Mouse (Mus musculus): Measurements from ENCODE around the gene Hpn. TPM values are rescaled to one million over a fixed set of nuclear protein-coding genes. Genes with fewer than 3 reads are reported as not detected.

The Hpn gene
- polyA plus RNA-seq, 1 experiment from 2014 or later = 10.8 TPM

- Histone ChIP-seq H3K4me3 (ENCODE audit: low read depth, low read length) (no peak overlapping the region), H3K36me3 (ENCODE audit: insufficient read depth) (no peaks in the 10 kb centered on the region), H3K4me2 (no peak overlapping the region), H3K4me1 (ENCODE audit: insufficient read depth) (peaks cover 8% of the 10 kb centered on the region), H3K27me3 (ENCODE audit: insufficient read depth, low read length) (no peaks in the 10 kb centered on the region), H3K9me3 (ENCODE audit: low read depth, low read length) (no peaks in the 10 kb centered on the region), H3K27ac (ENCODE audit: low read depth) (peak overlapping the region; percentile 24), H3K9ac (no peak overlapping the region)
- no peak for ATAC-seq (ENCODE audit: insufficient read depth)
- 38% methylated on average over 4 of the region's 4 CpGs for WGBS
- no peak for TF ChIP-seq CTCF (IDR thresholded peaks at IDR 0.05; ENCODE audit: low read depth)
- DNase-seq = no peak
Measured at GRCm38 (mm10) chr7:31112036-31112435, 3.1 kb downstream of the Hpn start.

- Histone ChIP-seq H3K9ac (no peak overlapping the region), H3K27me3 (ENCODE audit: insufficient read depth, low read length) (no peaks in the 10 kb centered on the region), H3K4me2 (no peak overlapping the region), H3K27ac (ENCODE audit: low read depth) (no peak overlapping the region), H3K4me1 (ENCODE audit: insufficient read depth) (peaks cover 8% of the 10 kb centered on the region), H3K36me3 (ENCODE audit: insufficient read depth) (no peaks in the 10 kb centered on the region), H3K9me3 (ENCODE audit: low read depth, low read length) (no peaks in the 10 kb centered on the region), H3K4me3 (ENCODE audit: low read depth, low read length) (no peak overlapping the region)
- TF ChIP-seq CTCF (IDR thresholded peaks at IDR 0.05; ENCODE audit: low read depth) = no peak
- WGBS = 72% methylated on average over 15 of the region's 15 CpGs
- DNase-seq = no peak
- ATAC-seq (ENCODE audit: insufficient read depth) = no peak
Measured at GRCm38 (mm10) chr7:31110861-31111385, 4.2 kb downstream of the Hpn start.

GRCm38 (mm10) chr7:31109796-31110195 lies 5.3 kb downstream of the Hpn start:
- H3K4me2 ChIP-seq = no peak overlapping the region
- no peaks in the 10 kb centered on the region for H3K4me1 ChIP-seq (ENCODE audit: insufficient read depth)
- no peaks in the 10 kb centered on the region for H3K36me3 ChIP-seq (ENCODE audit: insufficient read depth)
- H3K9ac ChIP-seq = no peak overlapping the region
- no peak for TF ChIP-seq CTCF (IDR thresholded peaks at IDR 0.05; ENCODE audit: low read depth)
- ATAC-seq (ENCODE audit: insufficient read depth) (no peak), DNase-seq (no peak)
- no peak overlapping the region for H3K4me3 ChIP-seq (ENCODE audit: low read depth, low read length)
- no peaks in the 10 kb centered on the region for H3K9me3 ChIP-seq (ENCODE audit: low read depth, low read length)
- 85% methylated on average over 5 of the region's 5 CpGs for WGBS
- no peak overlapping the region for H3K27ac ChIP-seq (ENCODE audit: low read depth)
- no peaks in the 10 kb centered on the region for H3K27me3 ChIP-seq (ENCODE audit: insufficient read depth, low read length)

GRCm38 (mm10) chr7:31109091-31109490 lies 6.0 kb downstream of the Hpn start:
- H3K4me2 ChIP-seq = no peak overlapping the region
- no peaks in the 10 kb centered on the region for H3K4me1 ChIP-seq (ENCODE audit: insufficient read depth)
- H3K4me3 ChIP-seq (ENCODE audit: low read depth, low read length) = no peak overlapping the region
- H3K9ac ChIP-seq = no peak overlapping the region
- H3K27ac ChIP-seq (ENCODE audit: low read depth) = no peak overlapping the region
- TF ChIP-seq CTCF (IDR thresholded peaks at IDR 0.05; ENCODE audit: low read depth) = no peak
- no peaks in the 10 kb centered on the region for H3K9me3 ChIP-seq (ENCODE audit: low read depth, low read length)
- DNase-seq (peak; percentile 59), ATAC-seq (ENCODE audit: insufficient read depth) (no peak)
- H3K27me3 ChIP-seq (ENCODE audit: insufficient read depth, low read length) = no peaks in the 10 kb centered on the region
- no peaks in the 10 kb centered on the region for H3K36me3 ChIP-seq (ENCODE audit: insufficient read depth)
- WGBS = 49% methylated on average over 6 of the region's 7 CpGs

- Histone ChIP-seq H3K4me1 (ENCODE audit: insufficient read depth) (no peaks in the 10 kb centered on the region), H3K9me3 (ENCODE audit: low read depth, low read length) (no peaks in the 10 kb centered on the region), H3K27me3 (ENCODE audit: insufficient read depth, low read length) (no peaks in the 10 kb centered on the region), H3K4me2 (no peak overlapping the region), H3K4me3 (ENCODE audit: low read depth, low read length) (no peak overlapping the region), H3K36me3 (ENCODE audit: insufficient read depth) (no peaks in the 10 kb centered on the region), H3K9ac (no peak overlapping the region), H3K27ac (ENCODE audit: low read depth) (no peak overlapping the region)
- 82% methylated on average over 11 of the region's 11 CpGs for whole genome bisulfite sequencing
- no peak for TF ChIP-seq CTCF (IDR thresholded peaks at IDR 0.05; ENCODE audit: low read depth)
- DNase-seq = no peak
- ATAC-seq (ENCODE audit: insufficient read depth) = no peak
Measured at GRCm38 (mm10) chr7:31107781-31108180, 7.3 kb downstream of the Hpn start.

- Histone ChIP-seq H3K36me3 (ENCODE audit: insufficient read depth) (no peaks in the 10 kb centered on the region), H3K9me3 (ENCODE audit: low read depth, low read length) (no peaks in the 10 kb centered on the region), H3K4me2 (no peak overlapping the region), H3K4me1 (ENCODE audit: insufficient read depth) (no peaks in the 10 kb centered on the region), H3K27me3 (ENCODE audit: insufficient read depth, low read length) (no peaks in the 10 kb centered on the region), H3K27ac (ENCODE audit: low read depth) (no peak overlapping the region), H3K4me3 (ENCODE audit: low read depth, low read length) (no peak overlapping the region), H3K9ac (no peak overlapping the region)
- no peak for ATAC-seq (ENCODE audit: insufficient read depth)
- no peak for TF ChIP-seq CTCF (IDR thresholded peaks at IDR 0.05; ENCODE audit: low read depth)
- DNase-seq = no peak
- WGBS = 46% methylated on average over 3 of the region's 3 CpGs
Measured at GRCm38 (mm10) chr7:31106166-31106565, 8.9 kb downstream of the Hpn start.

GRCm38 (mm10) chr7:31105061-31105768 lies 9.9 kb downstream of the Hpn start:
- Histone ChIP-seq H3K4me3 (ENCODE audit: low read depth, low read length) (no peak overlapping the region), H3K9ac (no peak overlapping the region), H3K27ac (ENCODE audit: low read depth) (no peak overlapping the region), H3K9me3 (ENCODE audit: low read depth, low read length) (no peaks in the 10 kb centered on the region), H3K36me3 (ENCODE audit: insufficient read depth) (no peaks in the 10 kb centered on the region), H3K4me1 (ENCODE audit: insufficient read depth) (no peaks in the 10 kb centered on the region), H3K27me3 (ENCODE audit: insufficient read depth, low read length) (no peaks in the 10 kb centered on the region), H3K4me2 (no peak overlapping the region)
- WGBS = 40% methylated on average over 15 of the region's 15 CpGs
- peak; percentile 66 for DNase-seq
- peak; percentile 72 for TF ChIP-seq CTCF (IDR thresholded peaks at IDR 0.05; ENCODE audit: low read depth)
- ATAC-seq (ENCODE audit: insufficient read depth) = no peak; the same call in 1 of the 2 replicates
